9 mouse cellular contexts compared by ENCODE assay signal in genomic region chr10:8682900-8683299, GRCm38 (mm10).
DNase-seq lines count a peak whose midpoint lies in the region; ATAC-seq and TF ChIP-seq lines count a peak whose summit lies in the region.
"Had no signal": no experiment of that assay in that cellular context is flagged by ENCODE, and none has a peak within 500 bp of the region (broad histone marks: within the 10 kb centered on the region; RNA-seq: fewer than 3 reads in every experiment).

No protein-coding gene starts in this region.

- no peaks in the 10 kb centered on the region for H3K36me3 ChIP-seq in liver, adult 2 months (ENCODE audit: control insufficient read depth, insufficient read depth, low read length)
- H3K36me3 ChIP-seq: hindbrain, embryonic 15.5 days had no signal

- H3K27ac ChIP-seq in cortical plate, adult 2 months (ENCODE audit: insufficient read depth, low read length), result no peak overlapping the region
- no peak overlapping the region for H3K27ac ChIP-seq in liver, adult 2 months (replicated peaks; ENCODE audit: insufficient read depth, low read depth, low read length)
- H3K27ac ChIP-seq: hindbrain, embryonic 15.5 days had no signal

- H3K4me3 ChIP-seq in cortical plate, adult 2 months (ENCODE audit: insufficient read depth, low read length), result no peak overlapping the region
- H3K4me3 ChIP-seq in liver, adult 2 months (ENCODE audit: insufficient read depth, low read depth, low read length), result no peak overlapping the region
- H3K4me3 ChIP-seq: hindbrain, embryonic 15.5 days had no signal

- no peak for DNase-seq in cerebellum, adult 11-12 months
- peak; percentile 64 for DNase-seq in urinary bladder, postnatal 14 days (ENCODE audit: low spot score)
- DNase-seq in urinary bladder, postnatal 10 days (ENCODE audit: low spot score), result no peak
- DNase-seq in liver, adult 2 months (ENCODE audit: extremely low read depth, low read depth, low spot score), result peak; percentile 32
- peak; percentile 52 to 66 for DNase-seq in right cerebral cortex, adult 2 months (ENCODE audit: low spot score in 2 of 2)

- TF ChIP-seq CTCF in cortical plate, adult 2 months (IDR thresholded peaks at IDR 0.05; ENCODE audit: extremely low read depth, insufficient read depth, low read length), result peak; percentile 81
- peak; percentile 65 for TF ChIP-seq CTCF in liver, adult 2 months (IDR thresholded peaks at IDR 0.05; ENCODE audit: low read depth, low read length)

- ATAC-seq in cerebellum, adult (ENCODE audit: insufficient number of reproducible peaks, low FRiP score, low TSS enrichment), result 0 out of 2 replicates have a peak, but pooled peaks have one; percentile 20
- peak; percentile 37 to 68; a peak in 2 of 4 replicates for ATAC-seq in hematopoietic stem cell, adult 5-6 weeks (replicated peaks in 1 of 2; ENCODE audit: insufficient read depth in 1 of 2, low FRiP score in 2 of 2, low TSS enrichment in 1 of 2, low read depth in 1 of 2, poor library complexity in 2 of 2, severe bottlenecking in 2 of 2)

- H3K79me2 ChIP-seq in liver, adult 2 months (ENCODE audit: control insufficient read depth, insufficient read depth, low read length), result no peaks in the 10 kb centered on the region

- H3K9ac ChIP-seq in liver, adult 2 months (ENCODE audit: low read depth, low read length), result no peak overlapping the region
- H3K9ac ChIP-seq: hindbrain, embryonic 15.5 days had no signal

- TF ChIP-seq POLR2A in cortical plate, adult 2 months (IDR thresholded peaks at IDR 0.05; ENCODE audit: extremely low read depth, insufficient read depth, low read length), result no peak
- TF ChIP-seq POLR2A in liver, adult 2 months (IDR thresholded peaks at IDR 0.05; ENCODE audit: extremely low read depth, insufficient read depth, low read length), result no peak

- WGBS in liver, adult 2 months, result 13% methylated on average over 4 of the region's 4 CpGs

- no peaks in the 10 kb centered on the region for H3K27me3 ChIP-seq in liver, adult 2 months (ENCODE audit: control insufficient read depth, insufficient read depth, low read length)
- H3K27me3 ChIP-seq: hindbrain, embryonic 15.5 days had no signal

- no peaks in the 10 kb centered on the region for H3K4me1 ChIP-seq in cortical plate, adult 2 months (ENCODE audit: control insufficient read depth, insufficient read depth, low read length)
- H3K4me1 ChIP-seq in liver, adult 2 months (ENCODE audit: control insufficient read depth, insufficient read depth, low read length), result no peaks in the 10 kb centered on the region; the same call in 1 of the 2 replicates
- H3K4me1 ChIP-seq: hindbrain, embryonic 15.5 days had no signal

Comparison
In these comparisons a context has a peak if more than half of its experiments do, and no peak if none do; other contexts are left out.
1. DNase-seq: peak in urinary bladder, postnatal 14 days (single experiment), liver, adult 2 months (single experiment) and right cerebral cortex, adult 2 months (2 of 2); none in cerebellum, adult 11-12 months (single experiment) and urinary bladder, postnatal 10 days (single experiment).